Mouse (Mus musculus) forebrain, embryonic 12.5 days (tissue): ENCODE results near the gene AW146154. TPM values are rescaled to one million over a fixed set of nuclear protein-coding genes. Genes with fewer than 3 reads are reported as not detected.
"Not testable (repeated sequence)": the region's sequence is repeated elsewhere in the genome, so short reads cannot be mapped to it uniquely, and the experiment has no call there.

Experiments
- ATAC-seq: fragments of 200-750 bp; cut with Nextera tagmentation; 2 replicates; pipeline ENCODE4 v1.8.0; 2017; ENCODE audit warnings: moderate TSS enrichment; ENCODE audit not compliant: low FRiP score
- H3K27ac ChIP-seq: fragments of 300-500 bp; sonication (generic); 2 replicates; pipeline ENCODE4 v1.5.1; 2016; ENCODE audit warnings: mild to moderate bottlenecking
- H3K27me3 ChIP-seq: fragments of 300-500 bp; sonication (generic); 2 replicates; pipeline ENCODE4 v1.6.1; 2016; ENCODE audit warnings: mild to moderate bottlenecking
- H3K36me3 ChIP-seq: fragments of 300-500 bp; sonication (generic); replicated peaks from 2 replicates; pipeline ENCODE4 v1.6.1; 2016; ENCODE audit warnings: mild to moderate bottlenecking
- H3K4me1 ChIP-seq: fragments of 300-500 bp; sonication (generic); 2 replicates; pipeline ENCODE4 v1.6.1; 2016
- H3K4me2 ChIP-seq: fragments of 300-500 bp; sonication (generic); 2 replicates; pipeline ENCODE4 v1.6.1; 2016; ENCODE audit warnings: mild to moderate bottlenecking, moderate library complexity
- H3K4me3 ChIP-seq: fragments of 300-500 bp; sonication (generic); replicated peaks from 2 replicates; pipeline ENCODE4 v1.5.1; 2016; ENCODE audit warnings: mild to moderate bottlenecking
- H3K9ac ChIP-seq: fragments of 300-500 bp; sonication (generic); 2 replicates; pipeline ENCODE4 v1.6.1; 2016; ENCODE audit warnings: mild to moderate bottlenecking
- H3K9me3 ChIP-seq: fragments of 300-500 bp; sonication (generic); 2 replicates; pipeline ENCODE4 v1.6.1; 2016
- WGBS: fragments of 180-500 bp; shearing (Covaris S2); methylation state at CpG from one replicate; pipeline ENCODE4 v1.1.7; 2016; 5-methylcytosine and 5-hydroxymethylcytosine counted together
- polyA plus RNA-seq: library from polyadenylated mRNA; unstranded; fragments of >200 nt; fragmentation: Nextera tagmentation; extraction: Ambion mirVana; gene quantifications from 2 replicates; pipeline ENCODE4 v1.2.1, GENCODE M21; 2016

AW146154 gene
- polyA plus RNA-seq: 7.7 and 9.0 TPM in 2 replicates

- Histone ChIP-seq H3K9ac (peak within 1 kb of the TSS; percentile 49), H3K27ac (0 out of 2 replicates have a peak within 1 kb of the TSS, but pooled peaks have one; percentile 19), H3K4me1 (no peaks in the 10 kb centered on the region), H3K36me3 (peaks cover 7% of the 10 kb centered on the region; the same call in 1 of the 2 replicates), H3K9me3 (peaks cover 3% of the 10 kb centered on the region; the same call in 1 of the 2 replicates), H3K27me3 (no peaks in the 10 kb centered on the region), H3K4me3 (peak within 1 kb of the TSS; percentile 64), H3K4me2 (peak within 1 kb of the TSS; percentile 64)
- under 1% methylated on average over 18 of the region's 18 CpGs for WGBS
- ATAC-seq: peak; percentile 98
Measured at GRCm38 (mm10) chr7:41499389-41500049, at the start of gene AW146154, which contains the start of gene Gm20449. AW146154 (minus strand) TSS chr7:41499890. Gm20449 (minus strand) TSS chr7:41499417.

GRCm38 (mm10) chr7:41512672-41513071 is 13.0 kb upstream of the AW146154 start:
- Histone ChIP-seq H3K9me3 (peaks cover 9% of the 10 kb centered on the region; the same call in 1 of the 2 replicates), H3K4me1 (no peaks in the 10 kb centered on the region), H3K27me3 (no peaks in the 10 kb centered on the region), H3K4me2 (no peak overlapping the region), H3K4me3 (no peak overlapping the region), H3K36me3 (no peaks in the 10 kb centered on the region), H3K9ac (no peak overlapping the region), H3K27ac (no peak overlapping the region)
- ATAC-seq: no peak
- 85% methylated on average over 3 of the region's 3 CpGs for WGBS

- no peak overlapping the region for H3K4me3 ChIP-seq
- H3K9ac ChIP-seq: no peak overlapping the region
- no peaks in the 10 kb centered on the region for H3K4me1 ChIP-seq
- no peak for ATAC-seq
- H3K27me3 ChIP-seq: no peaks in the 10 kb centered on the region
- H3K4me2 ChIP-seq: no peak overlapping the region
- peaks cover 12% of the 10 kb centered on the region; the same call in 1 of the 2 replicates for H3K9me3 ChIP-seq
- 32% methylated on average over 1 of the region's 1 CpGs for WGBS
- H3K36me3 ChIP-seq: no peaks in the 10 kb centered on the region
- no peak overlapping the region for H3K27ac ChIP-seq
Measured at GRCm38 (mm10) chr7:41512207-41512606, 12.5 kb upstream of the AW146154 start.

GRCm38 (mm10) chr7:41502402-41502801 is 2.7 kb upstream of the AW146154 start:
- no peak for ATAC-seq
- H3K36me3 ChIP-seq: no peaks in the 10 kb centered on the region
- no peaks in the 10 kb centered on the region for H3K27me3 ChIP-seq
- H3K4me1 ChIP-seq: no peaks in the 10 kb centered on the region
- WGBS: 57% methylated on average over 1 of the region's 1 CpGs
- H3K4me2 ChIP-seq: no peak overlapping the region
- no peak overlapping the region for H3K27ac ChIP-seq
- no peak overlapping the region for H3K9ac ChIP-seq
- H3K9me3 ChIP-seq: 0 out of 2 replicates have a peak, but pooled peaks cover 5% of the 10 kb centered on the region
- H3K4me3 ChIP-seq: no peak overlapping the region

- Histone ChIP-seq H3K4me1 (no peaks in the 10 kb centered on the region), H3K27me3 (no peaks in the 10 kb centered on the region), H3K36me3 (0 out of 2 replicates have a peak, but pooled peaks cover 3% of the 10 kb centered on the region), H3K4me2 (peak overlapping the region; percentile 64), H3K9me3 (0 out of 2 replicates have a peak, but pooled peaks cover 3% of the 10 kb centered on the region), H3K9ac (peak overlapping the region; percentile 22), H3K4me3 (peak overlapping the region; percentile 64), H3K27ac (no peak overlapping the region)
- peak; percentile 21; the same call in 1 of the 2 replicates for ATAC-seq
- WGBS: 22% methylated on average over 22 of the region's 22 CpGs
Measured at GRCm38 (mm10) chr7:41500151-41500934, 653 bp upstream of the AW146154 start.

GRCm38 (mm10) chr7:41499018-41499388 is 687 bp downstream of the AW146154 start:
- peak overlapping the region; percentile 64 for H3K4me2 ChIP-seq
- ATAC-seq, H3K4me1 ChIP-seq, H3K27me3 ChIP-seq, H3K9me3 ChIP-seq, H3K36me3 ChIP-seq: not testable (repeated sequence)
- H3K27ac ChIP-seq: 0 out of 2 replicates have a peak overlapping the region, but pooled peaks have one; percentile 19
- WGBS: 0% methylated on average over 6 of the region's 6 CpGs
- H3K9ac ChIP-seq: peak overlapping the region; percentile 49
- H3K4me3 ChIP-seq: peak overlapping the region; percentile 64

- 77% methylated on average over 4 of the region's 4 CpGs for WGBS
- ATAC-seq: not testable (repeated sequence)
Measured at GRCm38 (mm10) chr7:41498464-41498863, 1.2 kb downstream of the AW146154 start.

GRCm38 (mm10) chr7:41497871-41498270 is 1.8 kb downstream of the AW146154 start:
- Histone ChIP-seq H3K27ac (no peak overlapping the region), H3K36me3 (peaks cover 10% of the 10 kb centered on the region; the same call in 1 of the 2 replicates), H3K4me3 (no peak overlapping the region), H3K27me3 (no peaks in the 10 kb centered on the region), H3K4me2 (no peak overlapping the region), H3K9me3 (peaks cover 8% of the 10 kb centered on the region; the same call in 1 of the 2 replicates), H3K9ac (no peak overlapping the region), H3K4me1 (no peaks in the 10 kb centered on the region)
- ATAC-seq: no peak
- WGBS: 96% methylated on average over 2 of the region's 2 CpGs

More at GRCm38 (mm10) chr7:41498464-41498863, 1.2 kb downstream of the AW146154 start:
- not testable (repeated sequence) for H3K36me3 ChIP-seq, H3K9ac ChIP-seq, H3K9me3 ChIP-seq, H3K27ac ChIP-seq, H3K4me1 ChIP-seq, H3K27me3 ChIP-seq
- H3K4me3 ChIP-seq: peak overlapping the region; percentile 64
- peak overlapping the region; percentile 64 for H3K4me2 ChIP-seq

- Histone ChIP-seq H3K4me2 (no peak overlapping the region), H3K4me1 (no peaks in the 10 kb centered on the region), H3K36me3 (no peaks in the 10 kb centered on the region), H3K4me3 (no peak overlapping the region), H3K27me3 (no peaks in the 10 kb centered on the region), H3K9me3 (0 out of 2 replicates have a peak, but pooled peaks cover 7% of the 10 kb centered on the region), H3K9ac (no peak overlapping the region), H3K27ac (no peak overlapping the region)
- WGBS: 9% methylated on average over 10 of the region's 10 CpGs
- no peak for ATAC-seq
Measured at GRCm38 (mm10) chr7:41451864-41452263, 47.8 kb downstream of the AW146154 start.

- not testable (repeated sequence) for H3K27ac ChIP-seq, H3K27me3 ChIP-seq, H3K4me1 ChIP-seq, H3K4me2 ChIP-seq, H3K9me3 ChIP-seq, H3K4me3 ChIP-seq, ATAC-seq, H3K36me3 ChIP-seq, H3K9ac ChIP-seq
- WGBS: 74% methylated on average over 1 of the region's 1 CpGs
Measured at GRCm38 (mm10) chr7:41448596-41448995, 51.1 kb downstream of the AW146154 start, which contains the start of gene Vmn2r57. Vmn2r57 (minus strand) TSS chr7:41448696.
